Mouse (Mus musculus) liver, embryonic 14.5 days (tissue): ENCODE measurements at regions not wholly inside any gene's neighbourhood (a gene's known extent, or its start where the extent isn't known, plus 50 kb on each side); places are given as distances from the start of the nearest gene placed in this dataset.

Experiments used
- CTCF ChIP-seq: IDR thresholded peaks from 2 replicates; pipeline ENCODE4 v1.5.1; 2016; ENCODE audit warnings: antibody characterized with exemption, low read depth, control low read depth
- EP300 ChIP-seq: IDR thresholded peaks from 2 replicates; pipeline ENCODE4 v1.6.1; 2016; ENCODE audit warnings: antibody characterized with exemption, low read depth

GRCm38 (mm10) chr3:56764336-56764735 is 537.5 kb downstream of the Tm4sf1 start:
- TF ChIP-seq CTCF = no peak
- TF ChIP-seq EP300 = no peak
